Mouse (Mus musculus): ENCODE data around the gene Tbx5.
"Not testable (repeated sequence)": the region's sequence is repeated elsewhere in the genome, so short reads cannot be mapped to it uniquely, and the experiment has no call there.

Gene Tbx5

GRCm38 (mm10) chr5:119842701-119843393, 10.4 kb downstream of the Tbx5 start:
- no peak for DNase-seq (ENCODE audit: low spot score in 2 of 2)

GRCm38 (mm10) chr5:119843394-119843777, 10.9 kb downstream of the Tbx5 start:
- no peak for DNase-seq (ENCODE audit: low spot score in 2 of 2)

GRCm38 (mm10) chr5:119844366-119844765, 11.9 kb downstream of the Tbx5 start:
- DNase-seq (ENCODE audit: low spot score in 2 of 2), result no peak

GRCm38 (mm10) chr5:119844994-119845393, 12.5 kb downstream of the Tbx5 start:
- no peak for DNase-seq (ENCODE audit: low spot score in 2 of 2)

GRCm38 (mm10) chr5:119857052-119857451, 24.6 kb downstream of the Tbx5 start:
- DNase-seq (ENCODE audit: low spot score in 2 of 2), result no peak

GRCm38 (mm10) chr5:119861301-119861700, 28.8 kb downstream of the Tbx5 start:
- no peak for DNase-seq (ENCODE audit: low spot score in 2 of 2)

GRCm38 (mm10) chr5:119862431-119862830, 30.0 kb downstream of the Tbx5 start:
- DNase-seq (ENCODE audit: low spot score in 2 of 2), result no peak

GRCm38 (mm10) chr5:119866277-119867235, 34.1 kb downstream of the Tbx5 start:
- no peak for DNase-seq (ENCODE audit: low spot score in 2 of 2)

GRCm38 (mm10) chr5:119867986-119868385, 35.5 kb downstream of the Tbx5 start:
- no peak for DNase-seq (ENCODE audit: low spot score in 2 of 2)

- DNase-seq (ENCODE audit: low spot score in 2 of 2), result no peak
Measured at GRCm38 (mm10) chr5:119875421-119875820, 43.0 kb downstream of the Tbx5 start.

GRCm38 (mm10) chr5:119877185-119877584, 44.7 kb downstream of the Tbx5 start:
- no peak for DNase-seq (ENCODE audit: low spot score in 2 of 2)

- DNase-seq (ENCODE audit: low spot score in 2 of 2), result no peak
Measured at GRCm38 (mm10) chr5:119885595-119885994, 53.1 kb downstream of the Tbx5 start.

GRCm38 (mm10) chr5:119887381-119887780, 54.9 kb downstream of the Tbx5 start:
- DNase-seq (ENCODE audit: low spot score in 2 of 2), result no peak

- no peak for DNase-seq (ENCODE audit: low spot score in 2 of 2)
Measured at GRCm38 (mm10) chr5:119891960-119892359, 59.5 kb downstream of the Tbx5 start.

GRCm38 (mm10) chr5:119893060-119893459, 60.6 kb downstream of the Tbx5 start:
- DNase-seq (ENCODE audit: low spot score in 2 of 2), result no peak

- no peak for DNase-seq (ENCODE audit: low spot score in 2 of 2)
Measured at GRCm38 (mm10) chr5:119896605-119897004, 64.1 kb downstream of the Tbx5 start.

GRCm38 (mm10) chr5:119916551-119917171, 84.2 kb downstream of the Tbx5 start:
- DNase-seq (ENCODE audit: low spot score in 2 of 2), result no peak

- not testable (repeated sequence) for DNase-seq (ENCODE audit: low spot score in 2 of 2)
Measured at GRCm38 (mm10) chr5:119918381-119918780, 85.9 kb downstream of the Tbx5 start.

GRCm38 (mm10) chr5:119920941-119921340, 88.5 kb downstream of the Tbx5 start:
- DNase-seq (ENCODE audit: low spot score in 2 of 2), result no peak

GRCm38 (mm10) chr5:119922229-119922628, 89.8 kb downstream of the Tbx5 start:
- DNase-seq (ENCODE audit: low spot score in 2 of 2), result no peak

All from spleen, postnatal 10 days (tissue).